Mouse (Mus musculus): ENCODE measurements at regions not wholly inside any gene's neighbourhood (a gene's known extent, or its start where the extent isn't known, plus 50 kb on each side); places are given as distances from the start of the nearest gene placed in this dataset.
"Not testable (repeated sequence)": the region's sequence is repeated elsewhere in the genome, so short reads cannot be mapped to it uniquely, and the experiment has no call there.

DNA sequence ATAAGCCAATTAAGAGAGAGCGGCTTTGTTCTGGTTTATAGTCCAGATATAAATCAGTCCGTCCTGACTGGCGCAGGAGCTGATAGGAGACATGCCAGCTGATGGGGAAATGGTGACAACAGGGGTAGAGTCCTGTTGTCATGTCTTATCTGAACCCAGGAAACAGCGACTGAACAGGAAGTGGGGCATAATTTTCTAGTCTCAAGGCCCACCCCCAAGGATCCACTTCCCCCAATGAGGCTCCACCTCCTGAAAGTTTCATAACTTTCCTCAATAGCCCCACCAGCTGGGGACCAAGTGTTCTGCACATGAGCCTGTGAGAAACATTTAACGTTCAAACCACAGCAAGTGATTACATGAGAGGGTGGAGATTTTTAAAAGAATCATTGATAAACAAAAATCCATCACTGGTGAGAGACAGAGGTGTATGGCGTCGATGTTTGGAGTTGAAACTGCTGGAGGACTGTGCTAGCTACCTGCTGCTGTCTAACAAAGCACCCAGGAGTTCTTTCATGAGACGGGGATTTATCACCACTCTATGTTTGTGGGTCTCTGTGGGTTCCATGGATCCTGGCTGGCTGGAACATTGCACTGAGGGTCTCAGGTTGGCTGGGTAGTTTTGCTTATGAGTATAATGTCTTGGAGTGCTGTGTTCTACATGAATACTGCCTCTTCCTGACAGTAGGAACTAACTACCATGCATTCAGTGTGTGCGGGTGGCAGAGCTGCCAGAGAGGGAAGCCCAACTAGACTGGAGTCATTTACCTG, 132.0 kb upstream of the Gadl1 start:
- no peak for DNase-seq (ENCODE audit: low spot score in 2 of 2)

DNA sequence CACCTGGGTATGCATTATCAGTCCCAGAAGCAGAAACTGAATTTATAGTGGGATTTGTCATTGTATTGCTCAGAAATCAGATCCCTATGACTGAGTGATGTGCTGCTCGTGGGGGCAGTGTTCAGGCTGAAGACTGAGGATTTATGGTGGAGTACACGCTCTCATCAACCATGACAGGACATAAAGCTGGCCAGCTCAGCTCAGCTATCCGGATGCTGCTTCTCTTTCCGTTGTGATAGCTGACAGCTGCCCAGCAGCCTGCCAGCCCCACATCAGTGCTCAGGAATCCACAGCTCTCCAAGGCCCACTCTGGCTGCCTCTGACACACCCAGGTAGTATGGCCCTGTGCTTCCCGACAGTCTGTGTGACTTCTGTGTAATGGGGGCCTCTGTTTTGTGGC, 130.4 kb upstream of the Gadl1 start:
- no peak for DNase-seq (ENCODE audit: low spot score in 2 of 2)

DNA sequence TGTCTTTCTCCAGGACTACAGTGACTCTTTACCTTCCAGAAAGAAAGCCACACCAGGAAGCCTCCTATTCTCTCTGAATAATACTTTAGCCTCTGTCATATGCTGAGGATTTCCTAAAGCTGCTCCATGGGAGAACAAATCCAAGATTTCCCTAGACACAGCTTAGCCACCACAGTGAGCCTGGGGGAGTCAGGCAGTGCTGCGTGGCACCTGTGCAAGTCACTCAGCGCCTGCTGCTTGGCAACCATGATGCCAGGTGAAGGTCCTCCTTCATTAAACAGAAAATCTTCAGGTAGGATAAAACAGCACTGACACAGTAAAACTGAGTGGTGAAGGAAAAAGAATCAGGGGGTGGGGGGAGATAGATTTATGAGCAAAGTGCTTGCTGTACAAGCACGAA, 109.9 kb upstream of the Gadl1 start:
- no peak for DNase-seq (ENCODE audit: low spot score in 2 of 2)

DNA sequence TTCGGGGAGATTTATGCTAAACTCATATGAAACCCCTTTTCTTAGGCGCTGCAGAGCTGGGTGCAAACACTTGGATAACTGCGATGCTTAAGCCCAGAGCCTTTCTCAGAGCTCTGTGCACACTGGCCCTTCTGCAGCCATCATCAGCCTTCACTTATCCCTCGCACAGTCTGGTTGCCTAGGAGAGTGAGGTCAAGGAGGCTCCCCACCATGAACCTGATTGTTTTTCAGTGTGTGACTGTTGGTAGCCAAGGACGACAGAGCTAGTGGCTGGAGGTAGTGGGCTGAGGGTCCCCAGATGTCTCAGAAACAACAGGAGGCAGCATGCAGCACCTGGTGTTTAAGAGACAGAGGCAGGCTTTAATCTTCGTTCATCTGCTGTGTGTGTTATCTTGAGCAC, 108.6 kb upstream of the Gadl1 start:
- no peak for DNase-seq (ENCODE audit: low spot score in 2 of 2)

DNA sequence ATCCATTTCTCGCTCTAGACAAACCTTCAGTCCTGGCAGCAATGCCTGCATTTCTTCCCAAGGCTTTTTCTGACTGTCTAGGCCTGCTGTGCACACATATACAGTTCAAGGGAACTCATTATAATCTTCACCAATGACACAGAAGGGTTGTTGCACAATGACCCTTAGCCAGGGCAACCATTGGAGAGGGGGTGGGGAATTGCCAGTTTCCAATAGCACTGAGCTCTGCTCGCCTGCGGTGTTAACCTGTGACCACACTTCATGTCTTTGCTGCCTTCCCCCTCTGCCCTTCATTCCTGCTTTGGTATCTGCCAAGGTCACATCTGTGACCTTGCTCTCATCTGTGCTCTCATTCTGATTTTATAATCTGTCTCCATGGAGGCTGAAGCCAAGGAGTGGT, 106.2 kb upstream of the Gadl1 start:
- no peak for DNase-seq (ENCODE audit: low spot score in 2 of 2)

DNA sequence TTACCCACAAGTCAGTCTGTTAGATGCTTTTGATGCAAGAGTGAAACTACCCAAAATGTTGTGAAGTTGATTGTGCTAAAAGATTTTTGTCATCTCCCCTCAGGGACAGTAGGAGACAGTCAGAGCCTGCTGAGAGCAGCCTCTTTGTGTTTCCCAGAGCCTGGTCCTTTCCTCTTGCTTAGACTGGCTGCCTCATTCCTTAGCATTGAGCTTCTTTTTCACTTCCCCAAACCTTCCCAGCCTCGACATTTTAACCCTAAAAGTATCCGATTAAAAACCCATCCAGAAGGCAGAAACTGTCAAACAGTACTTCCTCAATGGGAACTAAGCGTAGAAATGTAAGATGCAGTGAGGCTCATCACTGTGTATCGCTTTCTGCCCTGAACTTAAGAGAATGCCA, 104.0 kb upstream of the Gadl1 start:
- DNase-seq (ENCODE audit: low spot score in 2 of 2) = no peak

DNA sequence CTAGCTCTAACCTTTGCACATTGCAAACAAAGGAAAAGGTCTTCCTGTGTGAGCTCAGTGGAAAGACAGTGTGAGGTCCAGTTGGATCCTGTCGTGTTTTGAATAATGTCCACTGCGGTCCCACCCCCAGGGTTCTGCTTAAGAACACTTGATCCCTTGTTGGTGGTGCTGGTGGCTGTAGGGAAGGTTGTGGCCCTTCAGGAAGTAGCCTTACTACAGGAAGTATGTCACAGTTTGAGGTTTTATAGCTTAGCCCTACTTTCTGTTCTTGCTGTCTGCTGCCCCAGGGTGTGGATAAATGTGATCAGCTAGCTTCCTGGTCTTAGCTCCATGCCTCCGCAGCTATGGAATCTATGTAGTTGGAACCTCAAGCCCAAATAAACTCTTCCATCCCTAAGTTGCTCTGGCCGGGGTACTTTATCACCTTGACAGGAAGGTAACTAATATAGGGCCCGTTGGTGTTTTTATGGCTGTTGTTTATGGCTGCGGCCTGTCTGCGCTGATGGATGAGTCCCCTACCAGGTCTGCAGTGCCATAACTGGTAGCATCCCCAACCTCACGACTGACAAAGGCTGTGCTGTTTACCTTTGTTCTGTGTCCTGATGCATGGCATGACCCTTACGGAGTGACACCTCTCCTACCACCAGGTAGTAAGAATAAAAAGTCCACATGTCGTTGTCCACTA, 103.1 kb upstream of the Gadl1 start:
- no peak for DNase-seq (ENCODE audit: low spot score in 2 of 2)

DNA sequence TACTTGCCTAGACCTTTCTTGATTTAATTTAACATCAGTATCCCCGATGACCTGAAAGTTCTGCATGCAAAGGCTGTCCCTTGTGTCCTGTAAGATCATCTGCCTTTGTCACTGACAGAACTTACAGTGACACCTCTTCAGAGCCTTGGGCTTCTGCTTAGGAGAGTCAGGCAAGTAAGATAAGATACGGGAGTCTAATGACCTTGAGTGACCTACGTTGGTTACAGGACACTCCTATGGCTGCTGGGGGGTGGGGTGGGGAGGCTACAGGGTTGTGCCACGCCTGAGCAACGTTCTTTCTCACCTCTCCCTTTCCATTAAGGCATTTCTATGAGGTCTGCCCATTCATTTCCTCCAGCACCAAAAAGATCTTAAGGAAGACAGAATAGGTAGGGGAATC, 69.1 kb upstream of the Gadl1 start:
- no peak for DNase-seq (ENCODE audit: low spot score in 2 of 2)

DNA sequence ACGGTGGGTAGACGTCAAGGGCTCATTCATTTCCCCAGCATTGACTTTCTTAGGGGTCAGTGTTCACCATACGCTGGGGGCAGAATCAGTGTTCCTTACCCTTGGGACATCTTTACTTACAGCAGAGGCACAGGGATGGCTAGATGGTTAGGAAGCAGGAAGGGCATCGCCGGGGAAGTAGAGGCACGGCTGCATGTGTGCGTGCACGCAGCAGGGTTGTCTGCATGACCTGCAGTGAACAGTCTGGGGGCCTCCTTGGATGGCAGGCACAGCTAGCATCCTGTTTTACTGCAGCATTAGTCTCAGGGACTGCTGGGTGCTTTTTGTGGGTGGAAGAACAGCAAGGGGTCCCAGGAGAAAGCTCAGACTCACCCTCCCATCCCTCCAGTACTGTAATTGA, 68.5 kb upstream of the Gadl1 start:
- DNase-seq (ENCODE audit: low spot score in 2 of 2) = no peak

DNA sequence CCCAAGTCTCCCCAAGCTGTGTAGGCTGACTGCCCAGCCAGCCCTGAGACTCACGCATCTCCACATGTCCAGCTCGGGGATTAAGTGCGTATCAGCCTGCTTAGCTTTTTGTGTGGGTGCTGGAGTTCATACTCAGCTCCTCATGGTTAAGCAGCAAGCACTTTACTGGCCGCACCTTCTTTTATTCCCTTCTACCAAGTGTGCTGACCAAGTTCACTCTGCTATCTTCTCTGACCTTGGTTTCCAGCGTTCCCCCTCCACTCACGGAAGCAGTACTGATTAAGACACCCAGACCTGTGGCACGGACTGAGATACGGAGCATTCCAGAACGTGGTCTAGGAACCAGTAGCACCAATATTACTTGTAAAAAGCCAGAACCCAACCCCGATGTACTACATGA, 67.6 kb upstream of the Gadl1 start:
- no peak for DNase-seq (ENCODE audit: low spot score in 2 of 2)

DNA sequence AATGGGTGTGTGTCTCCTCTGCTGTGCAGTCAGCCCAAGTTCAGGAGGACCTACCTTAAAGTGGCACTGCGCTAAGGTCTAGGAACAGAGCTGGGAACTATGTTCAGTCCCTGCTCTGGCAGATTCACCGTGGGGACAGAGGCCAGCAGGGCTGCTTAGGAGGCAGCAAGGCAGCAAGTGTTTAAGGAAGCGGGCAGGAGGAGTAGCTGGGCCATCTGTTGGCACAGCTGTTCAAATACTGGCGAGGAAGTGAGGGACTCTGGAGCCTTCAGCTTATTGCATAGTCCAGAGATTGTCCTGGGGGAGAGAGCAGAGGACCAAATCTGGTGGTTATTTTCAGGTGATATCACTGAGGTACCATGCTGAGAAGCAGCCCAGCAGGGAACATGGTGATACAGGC, 64.9 kb upstream of the Gadl1 start:
- DNase-seq (ENCODE audit: low spot score in 2 of 2) = no peak

DNA sequence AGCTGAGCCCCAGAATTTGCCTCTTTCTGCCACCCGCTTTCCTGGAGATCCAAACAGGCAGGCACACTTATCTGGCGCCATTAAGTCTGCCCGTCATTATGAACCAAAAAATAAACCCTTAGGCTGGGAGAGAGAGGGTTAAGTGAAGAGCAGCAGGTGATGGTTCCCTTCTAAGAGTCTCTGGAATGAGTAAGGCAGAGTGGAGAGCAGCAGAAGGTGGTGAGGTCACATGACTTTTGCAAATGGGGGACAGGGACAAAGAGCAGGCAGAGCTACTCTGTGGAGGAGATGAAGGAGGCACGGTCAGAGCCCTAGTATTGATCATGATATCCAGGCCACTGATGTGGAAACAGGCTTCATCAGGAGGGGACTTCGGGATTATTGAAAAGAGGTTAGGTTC, 64.2 kb upstream of the Gadl1 start:
- DNase-seq (ENCODE audit: low spot score in 2 of 2) = no peak

DNA sequence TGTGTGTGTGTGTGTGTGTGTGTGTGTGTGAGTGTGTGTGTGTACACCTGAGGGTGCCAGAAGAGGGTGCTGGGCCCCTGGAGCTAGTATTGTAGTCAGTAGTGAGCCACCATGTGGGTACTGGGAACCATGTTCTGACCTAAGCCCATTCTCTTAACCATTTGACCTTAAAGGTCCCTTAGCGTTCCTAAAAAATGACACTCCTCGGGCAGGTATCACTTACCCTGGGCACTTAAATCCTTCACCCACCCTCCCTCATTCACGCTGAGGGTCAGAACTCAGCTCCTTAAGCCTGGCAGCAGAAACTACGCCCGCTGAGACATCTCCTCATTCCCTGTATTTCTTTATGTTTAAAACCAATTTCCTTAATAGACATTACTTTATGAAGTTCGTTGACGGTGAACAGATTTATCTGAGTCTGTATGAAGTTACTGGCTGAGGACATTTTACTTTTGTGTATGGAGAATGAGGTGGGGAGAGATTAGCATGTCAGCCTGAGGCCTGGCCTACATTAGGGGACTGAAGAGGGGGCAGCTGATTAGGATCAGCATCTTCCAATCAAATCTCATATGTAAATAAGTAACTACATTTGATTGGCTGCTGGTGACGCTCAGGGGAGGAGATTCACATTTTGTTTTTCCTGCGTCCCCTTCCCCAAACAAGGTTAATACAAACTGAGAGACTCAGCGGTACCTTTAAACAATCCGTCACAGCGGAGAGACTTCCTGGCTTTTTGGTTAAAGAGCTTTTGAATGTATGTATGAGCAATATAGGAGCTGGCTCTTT, 61.8 kb upstream of the Gadl1 start:
- DNase-seq (ENCODE audit: low spot score in 2 of 2) = no peak

DNA sequence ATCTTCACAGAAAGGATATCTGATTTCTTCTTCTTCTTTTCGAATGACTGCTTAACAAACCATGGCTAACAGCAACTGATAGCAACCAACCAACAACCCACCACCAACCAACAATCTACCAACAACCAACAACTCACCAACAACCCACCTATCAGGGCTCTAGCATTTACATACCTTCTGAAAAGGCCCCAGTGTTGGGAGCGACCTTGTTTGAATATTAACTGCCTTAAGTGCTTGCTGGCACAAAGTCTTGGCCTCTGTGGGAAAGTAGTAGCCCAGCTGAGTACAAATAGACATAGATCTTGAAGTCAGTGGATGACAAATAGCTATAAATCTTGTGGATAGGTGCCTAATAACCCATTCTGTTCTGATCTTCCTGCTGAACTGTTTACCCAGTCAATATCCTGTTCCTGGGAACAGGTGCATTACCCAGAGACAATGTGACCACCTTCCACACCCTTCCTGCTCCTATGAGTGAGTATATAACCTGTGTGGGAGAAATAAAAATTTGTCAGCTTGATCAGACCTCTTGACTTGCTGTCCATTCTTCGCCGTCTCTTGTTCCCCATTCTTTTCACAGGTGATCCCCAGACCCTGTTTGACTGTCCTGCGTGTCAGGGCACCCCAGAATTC, 55.9 kb upstream of the Gadl1 start:
- not testable (repeated sequence) for DNase-seq (ENCODE audit: low spot score in 2 of 2)

DNA sequence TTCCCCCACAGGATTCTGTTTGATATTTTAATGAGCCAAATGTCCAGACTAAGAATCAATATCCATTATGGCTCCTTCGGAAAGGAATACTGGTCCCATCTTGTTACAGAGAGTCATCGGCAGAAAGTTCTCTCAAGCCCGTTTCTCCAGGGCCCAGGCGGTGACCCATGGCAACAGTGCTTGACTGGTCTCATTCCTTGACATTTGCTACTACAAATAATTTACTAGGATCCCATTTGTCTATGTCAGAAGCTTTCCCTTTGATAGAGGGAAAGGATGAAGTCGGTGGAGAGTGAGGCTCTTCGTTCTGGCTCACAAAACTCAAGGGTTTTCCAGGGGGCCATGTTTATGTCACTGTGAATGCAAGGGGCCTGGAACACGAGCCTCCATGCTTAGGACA, 52.0 kb upstream of the Gadl1 start:
- no peak for DNase-seq (ENCODE audit: low spot score in 2 of 2)

DNA sequence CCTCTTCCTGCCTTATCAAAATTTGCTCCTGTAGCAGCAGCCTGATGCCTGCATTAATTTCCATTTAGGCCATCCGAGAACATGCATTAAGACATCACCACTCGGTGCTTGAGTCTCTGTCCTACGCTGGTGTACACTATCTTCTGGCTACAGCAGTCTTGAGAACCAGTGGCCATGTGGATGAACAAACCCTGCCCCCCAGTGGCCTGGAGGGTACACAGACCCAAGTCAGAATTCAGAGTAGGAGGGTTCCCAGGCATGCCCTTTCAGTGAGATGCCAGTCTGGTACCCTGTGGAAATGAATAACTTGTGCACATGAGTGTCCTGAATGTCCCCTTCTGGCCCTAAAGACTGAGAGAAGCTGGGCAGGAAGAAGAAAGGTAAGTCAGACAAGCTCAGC, 50.4 kb upstream of the Gadl1 start:
- DNase-seq (ENCODE audit: low spot score in 2 of 2) = peak in 1 of 2 experiments; percentile 3

Measured in spleen, postnatal 14 days (tissue).